Mouse (Mus musculus) brown adipose tissue, adult 24 weeks (tissue): ENCODE data around the gene Tmem63c. TPM values are rescaled to one million over a fixed set of nuclear protein-coding genes. Genes with fewer than 3 reads are reported as not detected.

Experiments
- H3K27ac ChIP-seq: fragments of 200-500 bp; replicated peaks from 2 replicates; pipeline ENCODE4 v1.5.1; 2012; ENCODE audit warnings: low read depth, mild to moderate bottlenecking, low read length
- H3K4me1 ChIP-seq: fragments of 200-500 bp; 2 replicates; pipeline ENCODE4 v1.6.1; 2012; ENCODE audit warnings: low read length, mixed read lengths; ENCODE audit not compliant: control insufficient read depth, insufficient read depth, insufficient read length
- H3K4me3 ChIP-seq: fragments of 200-500 bp; 2 replicates; pipeline ENCODE4 v1.5.1; 2012; ENCODE audit warnings: low read depth, mild to moderate bottlenecking, low read length, moderate library complexity; ENCODE audit not compliant: insufficient read depth
- polyA plus RNA-seq: library from polyadenylated mRNA; stranded (reverse); fragments of >200 nt; gene quantifications from 2 replicates; pipeline ENCODE4 v1.2.4, GENCODE M21; 2012; ENCODE audit not compliant: missing spikeins, insufficient read depth, insufficient read length

Gene Tmem63c
- polyA plus RNA-seq, 1 experiment = not detected

DNA sequence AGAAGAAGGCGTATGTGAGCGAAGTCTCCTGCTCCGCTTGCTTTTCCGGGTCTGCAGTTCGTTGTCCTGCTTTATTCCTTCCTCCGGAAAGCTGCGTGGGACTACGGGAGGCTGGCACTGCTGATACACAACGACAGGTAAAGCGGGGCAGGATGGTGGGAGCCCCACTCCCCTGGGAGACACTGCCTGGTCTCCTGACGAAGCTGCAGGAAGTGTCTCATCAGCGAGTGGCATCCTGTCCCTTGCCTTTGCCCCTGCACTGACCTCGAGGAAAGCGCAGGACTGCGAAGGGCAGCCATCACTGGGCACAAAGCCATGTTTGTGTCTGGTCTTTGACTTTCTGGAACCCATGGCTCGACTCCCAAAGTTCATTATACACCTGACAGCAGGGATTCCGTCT lies 35.9 kb downstream of the Tmem63c start:
- Histone ChIP-seq H3K27ac (no peak overlapping the region), H3K4me1 (no peaks in the 10 kb centered on the region), H3K4me3 (no peak overlapping the region)

DNA sequence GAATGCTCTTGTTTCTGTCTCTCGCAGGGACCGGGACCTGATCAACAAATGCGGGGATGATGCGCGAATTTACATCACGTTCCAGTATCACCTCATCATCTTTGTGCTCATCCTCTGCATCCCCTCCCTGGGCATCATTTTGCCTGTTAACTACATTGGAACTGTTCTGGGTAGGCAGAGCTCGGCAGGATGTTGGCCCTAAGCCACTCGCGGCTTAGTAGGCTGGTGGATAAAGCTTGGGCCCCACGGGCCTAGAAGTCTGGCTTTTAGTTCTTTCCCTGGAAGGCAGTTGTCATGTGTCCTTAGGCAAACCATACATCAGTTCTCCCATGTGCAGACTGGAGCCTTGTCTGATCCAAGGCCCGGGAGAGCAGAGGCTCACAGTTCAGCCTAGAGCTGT lies 44.3 kb downstream of the Tmem63c start:
- Histone ChIP-seq H3K27ac (no peak overlapping the region), H3K4me1 (no peaks in the 10 kb centered on the region), H3K4me3 (no peak overlapping the region)

DNA sequence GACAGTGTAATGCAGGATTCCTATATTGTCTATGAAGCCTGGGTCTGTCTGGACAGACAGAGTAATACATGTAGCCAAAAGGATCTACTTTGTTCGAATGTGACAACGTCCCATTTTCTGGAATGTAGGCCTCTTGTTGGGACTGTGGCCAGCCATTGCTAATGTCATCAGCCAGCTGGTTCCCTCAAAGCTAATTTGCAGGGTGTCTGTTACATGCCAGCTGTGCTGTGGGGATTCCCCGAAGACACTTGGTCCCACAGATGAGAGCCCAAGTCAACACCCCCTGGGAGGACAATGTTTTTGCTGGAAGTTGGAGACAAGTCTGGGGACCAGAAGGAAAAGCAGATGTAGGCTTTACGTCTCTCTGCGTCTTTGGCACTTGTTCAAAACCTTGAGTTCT lies 45.3 kb downstream of the Tmem63c start:
- H3K4me3 ChIP-seq = no peak overlapping the region
- H3K4me1 ChIP-seq = no peaks in the 10 kb centered on the region
- no peak overlapping the region for H3K27ac ChIP-seq

DNA sequence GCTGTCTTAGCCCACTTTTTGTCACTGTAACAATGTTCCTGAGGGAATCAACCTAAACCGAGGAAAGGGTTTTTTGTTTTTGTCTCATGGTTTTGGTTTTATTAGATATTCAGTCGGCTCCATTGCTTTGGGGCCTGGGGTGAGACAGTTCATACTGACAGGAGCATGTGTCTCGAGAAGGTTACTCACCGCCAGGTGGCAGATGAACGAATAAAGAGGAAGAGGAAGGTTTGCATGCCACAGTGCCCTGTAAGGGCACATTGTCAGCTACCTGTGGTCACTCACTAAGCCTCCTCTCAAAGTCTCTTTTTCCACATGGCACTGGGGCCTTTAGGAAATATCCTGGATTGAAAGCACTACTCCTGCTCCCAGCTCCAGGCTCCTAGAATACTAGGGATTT lies 49.4 kb downstream of the Tmem63c start:
- Histone ChIP-seq H3K4me1 (no peaks in the 10 kb centered on the region), H3K4me3 (no peak overlapping the region), H3K27ac (no peak overlapping the region)

DNA sequence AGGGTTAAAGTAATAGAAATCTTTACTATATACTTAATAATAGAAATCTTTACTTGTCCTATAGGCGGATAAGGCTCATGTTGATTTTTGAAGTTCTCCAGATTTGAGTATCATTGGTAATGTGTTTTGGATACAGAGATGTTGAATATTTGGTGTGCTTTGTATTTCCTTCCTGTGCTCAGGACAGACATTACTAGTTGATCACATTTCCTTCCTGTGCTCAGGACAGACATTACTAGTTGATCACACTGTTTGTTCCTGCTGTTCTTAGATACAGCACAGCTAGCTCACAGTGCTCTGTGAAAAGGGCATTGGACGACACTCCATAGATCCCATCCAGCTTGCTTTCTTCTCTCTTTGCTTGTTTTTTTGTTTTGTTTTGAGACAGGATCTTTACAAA lies 55.5 kb downstream of the Tmem63c start:
- no peak overlapping the region for H3K27ac ChIP-seq
- no peaks in the 10 kb centered on the region for H3K4me1 ChIP-seq
- H3K4me3 ChIP-seq = no peak overlapping the region

DNA sequence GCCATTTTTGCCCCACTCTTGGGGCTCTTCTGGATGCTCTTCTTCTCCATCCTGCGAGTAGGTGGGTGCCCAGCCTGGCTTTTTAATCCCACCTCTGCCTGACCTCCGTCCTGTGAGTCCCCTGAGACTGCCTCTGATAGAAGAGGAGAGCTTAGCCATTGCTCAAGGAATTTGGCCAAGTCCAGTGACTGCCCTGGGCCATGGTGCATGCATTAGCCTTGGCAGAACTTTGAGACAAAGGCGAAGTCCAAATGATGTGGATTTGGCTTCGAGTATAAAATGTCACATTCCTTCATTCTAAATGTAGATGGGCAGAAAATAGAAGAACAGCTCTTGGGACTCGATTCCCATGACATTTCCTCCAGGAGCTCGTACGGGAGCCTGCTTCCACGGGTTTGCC lies 61.7 kb downstream of the Tmem63c start:
- no peaks in the 10 kb centered on the region for H3K4me1 ChIP-seq
- no peak overlapping the region for H3K27ac ChIP-seq
- H3K4me3 ChIP-seq = no peak overlapping the region

DNA sequence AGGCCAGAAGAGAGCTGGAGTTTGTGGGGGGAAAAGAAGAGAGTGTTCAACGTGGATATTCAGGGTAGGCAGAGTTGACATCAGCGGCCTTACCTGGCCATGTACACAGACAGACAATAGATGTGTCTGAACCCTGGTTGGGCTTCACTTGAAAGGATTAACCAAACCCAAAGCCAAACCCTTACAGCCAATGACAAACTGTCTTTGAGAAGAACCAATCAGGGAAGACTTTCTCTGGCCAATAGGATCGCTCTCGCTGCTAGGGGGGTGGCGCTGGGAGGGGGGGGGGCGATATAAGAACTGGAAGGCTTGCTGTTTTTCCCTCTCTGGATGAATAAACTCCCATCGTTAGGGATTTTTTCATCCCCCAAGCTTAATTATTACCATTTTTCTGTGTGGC lies 66.1 kb downstream of the Tmem63c start:
- H3K4me1 ChIP-seq = no peaks in the 10 kb centered on the region
- H3K4me3 ChIP-seq = no peak overlapping the region
- no peak overlapping the region for H3K27ac ChIP-seq

DNA sequence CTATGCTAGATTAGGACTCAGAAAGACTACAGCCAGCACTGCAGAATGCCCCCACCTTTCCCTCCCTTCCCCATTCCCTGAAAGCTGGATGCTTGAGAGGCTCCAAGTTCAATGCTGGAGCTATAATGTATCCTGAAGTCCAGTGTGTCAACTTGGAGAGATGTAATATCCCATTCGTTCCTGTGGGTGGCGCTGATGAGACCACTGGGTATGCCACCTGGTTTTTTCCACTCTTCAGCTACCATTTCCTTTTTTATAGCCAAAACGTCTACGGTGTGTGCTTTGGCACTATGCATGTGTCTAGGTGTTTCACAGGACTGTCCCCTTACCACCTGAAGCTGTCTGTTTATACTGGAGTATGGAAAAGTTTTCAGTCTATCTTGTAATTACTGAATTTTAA lies 67.2 kb downstream of the Tmem63c start:
- no peaks in the 10 kb centered on the region for H3K4me1 ChIP-seq
- H3K27ac ChIP-seq = no peak overlapping the region
- H3K4me3 ChIP-seq = no peak overlapping the region

DNA sequence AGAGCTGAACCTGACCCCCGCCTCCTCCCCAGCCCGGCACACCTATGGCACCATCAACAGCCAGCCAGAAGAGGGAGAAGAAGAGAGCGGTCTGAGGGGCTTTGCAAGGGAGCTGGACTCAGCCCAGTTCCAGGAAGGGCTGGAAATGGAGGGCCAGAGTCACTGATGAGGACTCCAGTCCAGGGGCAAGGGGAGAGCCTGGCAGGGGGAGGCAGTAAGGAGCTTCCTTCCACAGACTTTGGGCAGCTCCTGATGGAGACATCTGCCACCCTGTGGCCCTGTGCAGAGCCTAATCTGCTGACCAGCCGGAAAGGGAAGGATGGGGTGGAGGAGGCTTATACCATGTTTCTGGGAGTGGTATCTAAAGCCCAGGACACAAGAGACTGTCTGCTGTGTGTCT lies 68.1 kb downstream of the Tmem63c start:
- Histone ChIP-seq H3K27ac (no peak overlapping the region), H3K4me3 (no peak overlapping the region), H3K4me1 (no peaks in the 10 kb centered on the region)

DNA sequence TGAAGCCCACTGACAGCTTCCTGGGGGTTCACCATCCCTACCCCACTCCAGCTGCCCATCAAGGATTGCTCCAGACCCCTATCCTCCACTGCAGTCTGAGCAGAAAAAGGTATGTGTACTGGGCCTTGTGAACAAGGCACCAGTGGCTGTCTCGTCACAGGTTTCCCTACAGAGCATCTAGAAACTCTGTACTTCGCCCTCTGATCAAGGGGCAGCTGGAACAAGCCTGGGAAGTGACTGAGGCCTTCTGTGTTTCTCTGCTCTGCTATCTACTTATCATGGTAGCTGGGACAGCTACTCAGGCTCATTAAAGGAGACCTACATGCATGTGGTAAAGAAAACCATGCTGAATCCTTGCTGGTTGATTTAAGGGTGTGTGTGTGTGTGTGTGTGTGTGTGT lies 68.6 kb downstream of the Tmem63c start:
- no peak overlapping the region for H3K4me3 ChIP-seq
- H3K27ac ChIP-seq = no peak overlapping the region
- no peaks in the 10 kb centered on the region for H3K4me1 ChIP-seq

DNA sequence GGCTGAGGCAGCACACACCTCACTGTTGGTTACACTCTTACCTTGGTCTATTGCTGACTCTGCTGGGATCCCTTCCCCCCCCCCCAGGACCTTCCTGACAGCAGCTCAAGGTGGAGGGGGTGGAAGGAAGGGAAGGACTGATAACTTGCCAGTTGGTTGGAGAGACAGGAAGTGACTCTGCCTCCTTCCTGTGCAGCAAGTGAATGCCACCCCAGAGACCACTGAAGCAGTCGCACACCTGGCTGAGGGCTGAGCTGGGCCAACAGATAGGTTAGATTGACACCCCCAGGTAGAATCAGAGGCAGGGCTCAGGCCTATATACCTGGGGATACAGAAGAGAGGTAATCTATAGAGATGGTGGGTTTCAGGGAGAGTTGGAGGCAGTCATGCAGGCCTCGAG lies 70.8 kb downstream of the Tmem63c start:
- Histone ChIP-seq H3K4me3 (no peak overlapping the region), H3K4me1 (no peaks in the 10 kb centered on the region), H3K27ac (no peak overlapping the region)

DNA sequence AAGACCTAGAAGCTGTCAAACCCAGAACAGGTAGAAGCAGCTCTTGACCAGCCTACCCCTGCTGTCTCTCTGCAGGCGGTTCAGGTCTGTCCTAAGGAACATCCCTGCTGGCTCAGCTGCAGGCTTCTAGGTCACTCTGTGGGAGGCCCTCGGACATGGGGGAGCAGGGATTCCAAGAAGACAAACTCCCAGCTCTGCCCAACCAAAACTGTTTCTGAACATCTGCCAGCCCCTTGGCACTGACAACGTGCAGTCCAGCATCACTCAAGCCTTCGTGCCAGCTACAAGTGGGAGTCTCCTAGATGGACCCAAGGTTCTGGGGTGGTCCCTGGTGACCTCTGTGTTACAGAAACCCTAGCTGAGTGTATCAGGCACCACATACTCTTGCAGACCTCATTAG lies 72.1 kb downstream of the Tmem63c start:
- H3K4me1 ChIP-seq = no peaks in the 10 kb centered on the region
- H3K27ac ChIP-seq = no peak overlapping the region
- no peak overlapping the region for H3K4me3 ChIP-seq

DNA sequence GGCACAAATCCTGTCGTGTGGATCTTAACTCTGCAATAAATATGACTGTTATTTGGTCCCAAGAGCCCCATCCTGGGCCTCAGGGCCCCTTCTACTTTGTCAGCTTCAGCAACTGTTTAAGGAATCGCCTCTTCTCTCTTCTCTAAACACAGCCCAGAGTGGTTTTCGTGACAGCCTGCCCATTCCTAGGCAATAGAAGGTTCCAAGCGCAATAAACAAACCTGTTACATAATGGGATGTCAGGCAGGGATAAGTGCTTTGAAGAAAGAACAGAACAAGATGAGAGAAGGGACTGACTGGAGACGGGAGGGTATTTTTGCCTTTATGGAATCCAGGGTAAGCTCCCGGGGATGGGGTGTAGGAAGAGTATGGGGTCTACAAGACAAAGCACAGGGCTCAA lies 72.5 kb downstream of the Tmem63c start:
- no peak overlapping the region for H3K4me3 ChIP-seq
- H3K4me1 ChIP-seq = no peaks in the 10 kb centered on the region
- H3K27ac ChIP-seq = no peak overlapping the region

DNA sequence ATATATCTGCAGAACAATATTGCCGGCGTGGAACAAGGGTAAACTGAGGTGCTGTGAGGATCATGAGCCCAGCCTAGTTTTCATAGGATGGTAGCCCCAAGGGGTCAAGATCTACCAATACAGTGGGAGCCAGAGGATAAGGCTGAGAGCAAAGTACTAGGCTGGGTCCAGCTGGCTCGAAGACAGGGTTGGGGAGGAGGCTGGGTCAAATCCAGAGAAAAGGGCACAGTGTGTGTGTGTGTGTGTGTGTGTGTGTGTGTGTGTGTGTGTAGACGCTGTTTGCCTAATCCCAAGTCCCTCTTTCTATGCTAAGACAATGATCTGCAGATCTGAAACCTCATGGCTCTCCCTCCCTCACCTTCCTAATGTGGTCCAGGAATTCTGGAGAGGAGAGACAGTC lies 79.2 kb downstream of the Tmem63c start:
- Histone ChIP-seq H3K4me3 (no peak overlapping the region), H3K27ac (no peak overlapping the region), H3K4me1 (peaks cover 5% of the 10 kb centered on the region)

DNA sequence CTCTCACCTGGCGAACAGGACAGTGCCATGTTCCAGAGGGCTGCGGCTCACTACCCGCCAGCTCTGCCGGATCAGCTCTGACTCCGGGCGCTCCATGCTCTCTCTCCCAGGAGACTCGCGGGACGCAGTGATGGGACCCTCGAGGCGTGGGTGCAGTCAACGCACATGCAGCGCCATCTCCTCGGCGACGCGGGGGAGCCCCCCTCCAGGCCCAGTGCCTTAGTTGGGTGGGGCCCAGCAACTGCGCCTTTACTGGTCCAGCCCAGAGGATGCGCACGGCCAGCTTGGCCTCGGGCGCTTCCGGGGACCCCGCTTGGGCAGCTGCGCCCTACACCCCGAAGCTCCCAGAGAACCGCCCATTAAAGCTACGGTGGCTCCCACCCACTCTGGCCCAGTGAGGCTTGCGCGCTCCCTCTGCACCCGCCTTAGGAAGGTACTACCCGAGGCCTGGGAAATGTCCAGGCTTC lies 81.1 kb downstream of the Tmem63c start, which contains the start of gene Ngb:
Gene Ngb (minus strand): TSS at position 375 of the 467 bp plus-strand sequence.
- no peak within 1 kb of the TSS for H3K27ac ChIP-seq
- no peak within 1 kb of the TSS for H3K4me3 ChIP-seq
- H3K4me1 ChIP-seq = peaks cover 5% of the 10 kb centered on the region

DNA sequence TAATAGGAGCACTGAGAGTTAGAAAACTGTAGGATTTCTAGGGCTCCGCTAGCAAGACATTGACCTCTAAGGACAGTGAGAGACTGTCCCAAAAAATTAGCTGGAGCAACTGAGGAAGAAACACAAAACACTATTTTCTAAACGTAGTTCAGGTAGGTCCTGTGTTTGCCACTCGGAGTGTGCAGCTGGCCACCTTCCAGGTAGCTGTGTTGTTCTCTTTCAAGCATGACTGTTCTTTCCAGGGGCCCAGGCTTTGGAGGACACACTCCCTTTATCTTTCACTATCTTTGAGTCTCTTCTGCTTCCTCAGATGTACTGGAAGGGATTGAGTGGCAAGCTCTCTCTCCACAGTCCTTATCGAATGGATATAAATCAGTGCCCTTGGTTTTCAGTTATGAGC lies 82.3 kb downstream of the Tmem63c start:
- H3K27ac ChIP-seq = no peak overlapping the region
- peaks cover 5% of the 10 kb centered on the region for H3K4me1 ChIP-seq
- no peak overlapping the region for H3K4me3 ChIP-seq

DNA sequence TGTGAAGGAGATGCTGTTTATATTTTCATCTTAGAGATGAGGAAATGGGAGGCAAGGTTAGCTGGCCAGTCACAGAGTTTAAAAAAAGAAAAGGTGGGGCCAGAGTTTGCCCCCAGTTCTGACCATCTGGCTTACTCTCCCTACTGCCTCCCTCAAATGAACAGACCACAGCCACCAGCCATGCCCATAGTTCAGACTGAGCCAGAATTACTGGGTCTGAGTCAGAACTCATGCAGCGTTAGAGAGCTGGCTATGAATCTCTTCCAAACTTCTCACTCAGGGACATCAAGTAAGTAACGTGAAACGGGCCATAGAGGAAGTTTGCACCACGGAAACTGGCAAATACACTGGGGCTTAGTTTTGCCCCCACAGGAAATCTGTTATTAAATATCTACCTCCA lies 83.7 kb downstream of the Tmem63c start:
- no peak overlapping the region for H3K27ac ChIP-seq
- H3K4me3 ChIP-seq = no peak overlapping the region
- peaks cover 5% of the 10 kb centered on the region for H3K4me1 ChIP-seq
